Mouse (Mus musculus): ENCODE measurements around the gene Gemin6. TPM values are rescaled to one million over a fixed set of nuclear protein-coding genes. Genes with fewer than 3 reads are reported as not detected.
"Not testable (repeated sequence)": the region's sequence is repeated elsewhere in the genome, so short reads cannot be mapped to it uniquely, and the experiment has no call there.

Gemin6 gene
- polyA plus RNA-seq, 1 experiment from 2014 or later: 26.8 TPM

DNA sequence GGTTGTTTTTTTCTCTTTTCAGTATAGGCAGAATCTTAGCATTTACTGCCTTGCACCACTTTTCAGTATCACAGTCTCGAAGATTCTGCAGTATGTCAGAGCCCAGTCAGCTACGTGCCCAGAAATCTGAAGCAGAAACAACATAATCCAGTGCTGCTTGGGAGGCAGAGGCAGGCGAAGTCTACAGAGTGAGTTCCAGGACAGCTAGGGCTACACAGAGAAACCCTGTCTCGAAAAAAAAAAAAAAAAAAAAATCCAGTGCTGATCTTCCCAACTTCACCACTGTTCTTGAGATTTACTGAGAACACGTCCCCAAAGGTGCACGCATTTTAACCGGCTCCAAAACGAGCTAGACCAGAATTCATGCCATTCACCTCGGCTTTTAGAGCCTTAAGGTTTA is 412 bp upstream of the Gemin6 start:
- H3K4me2 ChIP-seq (ENCODE audit: low read depth, low read length): peak overlapping the region; percentile 84
- no peaks in the 10 kb centered on the region for H3K9me3 ChIP-seq (replicated peaks; ENCODE audit: control insufficient read depth, low read length)
- peak overlapping the region; percentile 81 for H3K9ac ChIP-seq (ENCODE audit: low read length)
- peak overlapping the region; percentile 87 for H3K27ac ChIP-seq (ENCODE audit: low read length)
- peak overlapping the region; percentile 70 for H3K4me3 ChIP-seq (ENCODE audit: low read length)
- 0 out of 2 replicates have a peak, but pooled peaks have one; percentile 26 for ATAC-seq (replicated peaks; ENCODE audit: extremely low read depth, insufficient read depth, low FRiP score)
- no peaks in the 10 kb centered on the region for H3K36me3 ChIP-seq (ENCODE audit: control insufficient read depth, insufficient read depth)
- H3K27me3 ChIP-seq (ENCODE audit: control insufficient read depth, insufficient read depth, low read length): no peaks in the 10 kb centered on the region
- 6% methylated on average over 9 of the region's 9 CpGs for WGBS
- peaks cover 6% of the 10 kb centered on the region for H3K4me1 ChIP-seq (ENCODE audit: control insufficient read depth, insufficient read depth, low read length)

DNA sequence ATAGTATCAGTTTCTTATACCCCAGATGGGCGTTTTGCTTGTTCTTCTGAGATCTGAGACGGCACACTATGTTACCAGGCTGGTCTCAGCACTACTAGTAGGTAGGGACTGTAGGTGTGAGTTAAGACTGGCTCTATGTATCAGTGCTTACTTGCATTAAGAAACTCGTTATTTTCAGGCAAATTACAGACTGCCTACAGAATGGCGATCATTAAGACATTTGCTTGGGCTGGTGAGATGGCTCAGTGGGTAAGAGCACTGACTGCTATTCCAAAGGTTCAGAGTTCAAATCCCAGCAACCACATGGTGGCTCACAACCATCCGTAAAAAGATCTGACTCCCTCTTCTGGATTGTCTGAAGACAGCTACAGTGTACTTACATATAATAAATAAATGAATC is 901 bp downstream of the Gemin6 start:
- H3K4me2 ChIP-seq (ENCODE audit: low read depth, low read length): peak overlapping the region; percentile 84
- H3K27ac ChIP-seq (ENCODE audit: low read length); H3K4me1 ChIP-seq (ENCODE audit: control insufficient read depth, insufficient read depth, low read length); ATAC-seq (replicated peaks; ENCODE audit: extremely low read depth, insufficient read depth, low FRiP score); H3K9me3 ChIP-seq (replicated peaks; ENCODE audit: control insufficient read depth, low read length); H3K27me3 ChIP-seq (ENCODE audit: control insufficient read depth, insufficient read depth, low read length); H3K36me3 ChIP-seq (ENCODE audit: control insufficient read depth, insufficient read depth): not testable (repeated sequence)
- H3K4me3 ChIP-seq (ENCODE audit: low read length): peak overlapping the region; percentile 70
- H3K9ac ChIP-seq (ENCODE audit: low read length): peak overlapping the region; percentile 81
- WGBS: 41% methylated on average over 4 of the region's 5 CpGs

DNA sequence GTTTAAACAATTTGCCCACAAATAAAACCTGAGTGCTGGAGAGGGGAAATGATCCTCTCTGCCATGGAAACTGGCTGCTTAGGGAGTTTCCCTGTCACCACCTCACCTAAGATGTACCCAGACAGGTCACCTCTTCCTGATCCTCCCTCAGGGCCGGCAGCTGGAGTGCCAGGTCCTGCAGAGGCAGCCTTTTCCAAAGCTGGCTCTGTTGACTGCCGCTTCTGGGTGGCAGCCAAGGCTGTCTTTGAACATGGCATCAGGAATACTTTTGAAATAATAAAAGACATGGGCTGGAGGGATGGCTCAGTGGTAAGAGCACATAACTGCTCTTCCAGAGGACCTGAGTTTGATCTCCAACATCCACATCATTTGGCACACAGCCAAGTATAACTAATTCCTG is 5.2 kb downstream of the Gemin6 start:
- Histone ChIP-seq H3K4me1 (ENCODE audit: control insufficient read depth, insufficient read depth, low read length) (peaks cover 7% of the 10 kb centered on the region), H3K4me3 (ENCODE audit: low read length) (no peak overlapping the region), H3K36me3 (ENCODE audit: control insufficient read depth, insufficient read depth) (no peaks in the 10 kb centered on the region), H3K9ac (ENCODE audit: low read length) (no peak overlapping the region), H3K4me2 (ENCODE audit: low read depth, low read length) (no peak overlapping the region), H3K27ac (ENCODE audit: low read length) (no peak overlapping the region), H3K9me3 (replicated peaks; ENCODE audit: control insufficient read depth, low read length) (no peaks in the 10 kb centered on the region), H3K27me3 (ENCODE audit: control insufficient read depth, insufficient read depth, low read length) (no peaks in the 10 kb centered on the region)
- WGBS: 64% methylated on average over 2 of the region's 2 CpGs
- ATAC-seq (replicated peaks; ENCODE audit: extremely low read depth, insufficient read depth, low FRiP score): no peak

DNA sequence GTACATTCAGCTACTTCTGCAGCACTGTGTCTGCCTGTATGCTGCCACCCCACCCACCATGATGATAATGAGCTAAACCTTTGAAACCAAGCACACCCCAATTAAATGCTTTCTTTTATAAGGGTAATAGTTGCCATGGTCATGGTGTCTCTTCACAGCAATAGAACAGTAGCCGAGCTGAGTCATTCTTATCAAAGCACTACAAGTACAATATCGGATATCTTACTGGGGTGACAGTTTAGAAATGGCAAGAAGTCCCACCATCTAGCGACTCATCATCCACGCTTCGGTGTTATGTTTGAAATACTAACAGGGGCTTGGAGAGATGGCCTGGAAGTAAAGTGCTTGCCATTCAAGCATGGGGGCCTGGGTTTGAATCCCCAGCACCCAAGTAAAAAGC is 9.6 kb downstream of the Gemin6 start:
- ATAC-seq (replicated peaks; ENCODE audit: extremely low read depth, insufficient read depth, low FRiP score): no peak
- 86% methylated on average over 5 of the region's 5 CpGs for WGBS
- H3K36me3 ChIP-seq (ENCODE audit: control insufficient read depth, insufficient read depth): peaks cover 5% of the 10 kb centered on the region; the same call in 1 of the 2 replicates

DNA sequence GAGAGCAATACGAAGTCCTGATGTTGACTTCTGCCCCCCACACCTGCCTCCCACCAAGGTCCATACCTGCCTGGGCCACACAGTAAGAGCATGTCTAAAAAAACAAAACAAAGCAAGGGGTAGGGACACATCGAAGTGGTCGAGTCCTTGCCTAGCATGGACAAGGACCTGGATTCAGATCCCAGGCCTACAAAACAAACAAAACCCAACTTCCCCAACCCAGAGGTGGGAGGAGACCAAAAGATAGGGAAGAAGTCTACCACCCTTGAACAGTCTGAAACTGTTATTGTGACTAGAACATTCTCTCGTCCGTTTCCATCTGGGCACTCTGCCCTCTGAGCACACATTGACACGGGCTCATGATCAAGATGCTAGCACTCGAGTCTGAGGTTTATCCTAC is 10.1 kb downstream of the Gemin6 start:
- Histone ChIP-seq H3K4me2 (ENCODE audit: low read depth, low read length) (no peak overlapping the region), H3K4me1 (ENCODE audit: control insufficient read depth, insufficient read depth, low read length) (0 out of 2 replicates have a peak, but pooled peaks cover under 1% of the 10 kb centered on the region), H3K36me3 (ENCODE audit: control insufficient read depth, insufficient read depth) (peaks cover 8% of the 10 kb centered on the region; the same call in 1 of the 2 replicates), H3K4me3 (ENCODE audit: low read length) (no peak overlapping the region), H3K27ac (ENCODE audit: low read length) (no peak overlapping the region), H3K9ac (ENCODE audit: low read length) (no peak overlapping the region), H3K27me3 (ENCODE audit: control insufficient read depth, insufficient read depth, low read length) (no peaks in the 10 kb centered on the region), H3K9me3 (replicated peaks; ENCODE audit: control insufficient read depth, low read length) (no peaks in the 10 kb centered on the region)
- WGBS: 75% methylated on average over 7 of the region's 7 CpGs
- ATAC-seq (replicated peaks; ENCODE audit: extremely low read depth, insufficient read depth, low FRiP score): no peak

More for the DNA sequence above, 9.6 kb downstream of the Gemin6 start:
- Histone ChIP-seq H3K27me3 (ENCODE audit: control insufficient read depth, insufficient read depth, low read length) (no peaks in the 10 kb centered on the region), H3K4me1 (ENCODE audit: control insufficient read depth, insufficient read depth, low read length) (0 out of 2 replicates have a peak, but pooled peaks cover 4% of the 10 kb centered on the region), H3K4me2 (ENCODE audit: low read depth, low read length) (no peak overlapping the region), H3K4me3 (ENCODE audit: low read length) (no peak overlapping the region), H3K9me3 (replicated peaks; ENCODE audit: control insufficient read depth, low read length) (no peaks in the 10 kb centered on the region), H3K9ac (ENCODE audit: low read length) (no peak overlapping the region), H3K27ac (ENCODE audit: low read length) (no peak overlapping the region)

DNA sequence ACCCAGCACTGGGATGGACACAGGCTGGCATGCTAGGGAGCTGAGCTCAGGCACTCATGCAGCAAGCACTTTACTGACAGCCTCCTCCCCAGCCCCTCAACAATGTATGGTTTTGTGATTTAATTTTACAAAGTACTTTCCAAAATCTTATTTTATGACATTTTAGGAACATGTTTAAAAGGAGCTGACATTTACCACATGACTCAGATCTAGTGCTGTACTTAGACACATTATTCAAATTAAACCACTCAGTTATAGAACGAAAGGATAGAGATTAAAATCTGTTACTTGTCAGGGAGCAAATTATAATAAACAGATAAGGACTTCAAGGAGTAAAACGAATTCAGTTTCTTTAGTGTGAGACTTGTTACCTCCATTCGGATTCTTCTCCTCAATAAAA is 11.2 kb downstream of the Gemin6 start:
- no peaks in the 10 kb centered on the region for H3K27me3 ChIP-seq (ENCODE audit: control insufficient read depth, insufficient read depth, low read length)
- H3K4me3 ChIP-seq (ENCODE audit: low read length): no peak overlapping the region
- no peaks in the 10 kb centered on the region for H3K9me3 ChIP-seq (replicated peaks; ENCODE audit: control insufficient read depth, low read length)
- 81% methylated on average over 3 of the region's 3 CpGs for WGBS
- H3K4me2 ChIP-seq (ENCODE audit: low read depth, low read length): no peak overlapping the region
- no peak overlapping the region for H3K9ac ChIP-seq (ENCODE audit: low read length)
- ATAC-seq (replicated peaks; ENCODE audit: extremely low read depth, insufficient read depth, low FRiP score): no peak
- no peaks in the 10 kb centered on the region for H3K4me1 ChIP-seq (ENCODE audit: control insufficient read depth, insufficient read depth, low read length)
- no peak overlapping the region for H3K27ac ChIP-seq (ENCODE audit: low read length)
- H3K36me3 ChIP-seq (ENCODE audit: control insufficient read depth, insufficient read depth): peaks cover 16% of the 10 kb centered on the region

DNA sequence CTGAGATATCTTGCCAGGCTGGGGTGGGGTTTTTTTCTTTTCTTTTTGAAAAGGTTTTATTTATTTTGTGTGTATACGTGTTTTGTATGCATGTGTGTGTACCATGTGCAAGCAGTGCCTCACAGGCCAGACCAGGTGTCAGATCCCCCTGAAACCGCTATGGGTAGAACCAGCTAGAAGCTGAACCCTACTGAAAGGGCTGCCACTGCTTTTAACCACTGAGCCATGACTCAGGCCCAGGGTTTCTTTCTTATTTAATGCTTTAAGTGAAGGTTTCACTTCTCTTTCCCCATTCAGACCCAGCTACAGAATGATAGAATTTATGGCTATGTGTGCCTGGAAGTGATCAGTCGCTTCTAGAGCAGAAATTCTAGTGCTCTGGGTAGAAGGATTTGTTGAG is 12.6 kb downstream of the Gemin6 start:
- H3K36me3 ChIP-seq (ENCODE audit: control insufficient read depth, insufficient read depth): peaks cover 26% of the 10 kb centered on the region
- H3K4me1 ChIP-seq (ENCODE audit: control insufficient read depth, insufficient read depth, low read length): no peaks in the 10 kb centered on the region
- WGBS: 93% methylated on average over 3 of the region's 3 CpGs
- H3K9me3 ChIP-seq (replicated peaks; ENCODE audit: control insufficient read depth, low read length): no peaks in the 10 kb centered on the region
- H3K27me3 ChIP-seq (ENCODE audit: control insufficient read depth, insufficient read depth, low read length): no peaks in the 10 kb centered on the region
- H3K27ac ChIP-seq (ENCODE audit: low read length): no peak overlapping the region
- H3K4me2 ChIP-seq (ENCODE audit: low read depth, low read length): no peak overlapping the region
- H3K9ac ChIP-seq (ENCODE audit: low read length): no peak overlapping the region
- no peak overlapping the region for H3K4me3 ChIP-seq (ENCODE audit: low read length)
- no peak for ATAC-seq (replicated peaks; ENCODE audit: extremely low read depth, insufficient read depth, low FRiP score)

DNA sequence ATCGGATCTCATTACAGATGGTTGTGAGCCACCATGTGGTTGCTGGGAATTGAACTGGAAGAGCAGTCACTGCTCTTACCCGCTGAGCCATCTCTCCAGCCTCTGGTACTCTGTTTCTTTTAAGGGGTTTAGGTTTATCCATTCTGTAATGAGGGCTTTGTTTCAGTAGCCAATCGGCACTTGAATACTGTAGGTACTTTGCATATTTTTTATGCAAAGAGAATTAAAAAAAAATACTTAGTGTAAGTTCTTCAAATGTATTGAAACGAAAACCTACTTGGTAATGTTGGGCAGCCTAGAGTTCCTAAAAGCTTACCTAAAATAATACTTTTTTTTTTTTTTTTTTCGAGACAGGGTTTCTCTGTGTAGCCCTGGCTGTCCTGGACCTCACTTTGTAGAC is 13.2 kb downstream of the Gemin6 start:
- no peak for ATAC-seq (replicated peaks; ENCODE audit: extremely low read depth, insufficient read depth, low FRiP score)
- H3K27me3 ChIP-seq (ENCODE audit: control insufficient read depth, insufficient read depth, low read length): no peaks in the 10 kb centered on the region
- peaks cover 31% of the 10 kb centered on the region for H3K36me3 ChIP-seq (ENCODE audit: control insufficient read depth, insufficient read depth)
- H3K27ac ChIP-seq (ENCODE audit: low read length): no peak overlapping the region
- no peak overlapping the region for H3K4me3 ChIP-seq (ENCODE audit: low read length)
- H3K9me3 ChIP-seq (replicated peaks; ENCODE audit: control insufficient read depth, low read length): no peaks in the 10 kb centered on the region
- H3K9ac ChIP-seq (ENCODE audit: low read length): no peak overlapping the region
- 86% methylated on average over 5 of the region's 5 CpGs for WGBS
- no peaks in the 10 kb centered on the region for H3K4me1 ChIP-seq (ENCODE audit: control insufficient read depth, insufficient read depth, low read length)
- H3K4me2 ChIP-seq (ENCODE audit: low read depth, low read length): no peak overlapping the region

DNA sequence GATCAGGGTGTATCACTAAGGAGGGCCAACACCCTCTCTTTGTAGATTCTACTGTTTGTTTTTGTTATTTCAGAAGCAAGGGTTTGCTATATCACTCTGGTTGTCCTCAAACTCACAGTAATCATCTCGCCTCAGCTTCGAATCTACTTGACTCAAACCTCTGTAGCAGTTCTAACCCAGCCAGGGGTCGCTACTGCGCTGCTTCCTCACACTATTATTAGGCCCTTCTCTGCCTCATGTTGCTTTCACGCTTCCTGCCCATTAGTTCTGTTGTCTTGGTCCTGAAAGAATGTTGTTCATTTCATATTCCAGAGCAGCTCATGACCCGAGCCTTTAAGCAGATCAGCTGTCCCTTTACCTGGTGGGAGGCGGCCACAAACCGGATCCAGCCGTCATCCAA is 17.4 kb downstream of the Gemin6 start:
- Histone ChIP-seq H3K27me3 (ENCODE audit: control insufficient read depth, insufficient read depth, low read length) (no peaks in the 10 kb centered on the region), H3K4me3 (ENCODE audit: low read length) (no peak overlapping the region), H3K36me3 (ENCODE audit: control insufficient read depth, insufficient read depth) (peaks cover 56% of the 10 kb centered on the region), H3K9ac (ENCODE audit: low read length) (no peak overlapping the region), H3K4me2 (ENCODE audit: low read depth, low read length) (no peak overlapping the region), H3K27ac (ENCODE audit: low read length) (no peak overlapping the region), H3K9me3 (replicated peaks; ENCODE audit: control insufficient read depth, low read length) (no peaks in the 10 kb centered on the region), H3K4me1 (ENCODE audit: control insufficient read depth, insufficient read depth, low read length) (no peaks in the 10 kb centered on the region)
- WGBS: 83% methylated on average over 9 of the region's 9 CpGs
- no peak for ATAC-seq (replicated peaks; ENCODE audit: extremely low read depth, insufficient read depth, low FRiP score)
